ENCODE assay signal across 18 mouse cellular contexts in genomic region chr11:55265647-55266046, GRCm38 (mm10).
DNase-seq lines count a peak whose midpoint lies in the region; ATAC-seq and TF ChIP-seq lines count a peak whose summit lies in the region.
"Had no signal": no experiment of that assay in that cellular context is flagged by ENCODE, and none has a peak within 500 bp of the region (broad histone marks: within the 10 kb centered on the region; RNA-seq: fewer than 3 reads in every experiment).

No protein-coding gene starts in this region.

- TF ChIP-seq CTCF in midbrain, postnatal 0 days (IDR thresholded peaks at IDR 0.05) = no peak
- no peak for TF ChIP-seq CTCF in gastrocnemius, adult 2 months (IDR thresholded peaks at IDR 0.05)

- ATAC-seq in heart, embryonic 16.5 days (replicated peaks; ENCODE audit: extremely low read depth, insufficient read depth, low FRiP score) = 0 out of 2 replicates have a peak, but pooled peaks have one; percentile 28
- no peak for ATAC-seq in midbrain, postnatal 0 days (ENCODE audit: low FRiP score)
- ATAC-seq in midbrain, embryonic 16.5 days = no peak
- ATAC-seq: activated CD4-positive, CD25-positive, alpha-beta regulatory T cell, adult 4 months; intestine, embryonic 16.5 days had no signal

- intact Hi-C loops in gastrocnemius, adult 2 months (cut with DNase I) = no loop called here

- no peaks in the 10 kb centered on the region for H3K9me3 ChIP-seq in heart, embryonic 16.5 days (replicated peaks; ENCODE audit: control insufficient read depth, low read length)
- no peaks in the 10 kb centered on the region for H3K9me3 ChIP-seq in heart, embryonic 10.5 days
- H3K9me3 ChIP-seq in midbrain, postnatal 0 days (ENCODE audit: low read length) = no peaks in the 10 kb centered on the region
- H3K9me3 ChIP-seq in midbrain, embryonic 16.5 days (replicated peaks; ENCODE audit: control insufficient read depth, low read length, poor library complexity, severe bottlenecking) = no peaks in the 10 kb centered on the region
- H3K9me3 ChIP-seq: liver, embryonic 13.5 days; midbrain, embryonic 10.5 days; neural tube, embryonic 15.5 days had no signal

- no peaks in the 10 kb centered on the region for H3K36me3 ChIP-seq in heart, embryonic 16.5 days (ENCODE audit: control insufficient read depth, insufficient read depth)
- no peaks in the 10 kb centered on the region for H3K36me3 ChIP-seq in heart, embryonic 10.5 days
- H3K36me3 ChIP-seq in midbrain, postnatal 0 days (ENCODE audit: insufficient read depth, low read length) = no peaks in the 10 kb centered on the region
- H3K36me3 ChIP-seq in midbrain, embryonic 16.5 days (ENCODE audit: control insufficient read depth, insufficient read depth, low read length) = no peaks in the 10 kb centered on the region
- H3K36me3 ChIP-seq: liver, embryonic 13.5 days; midbrain, embryonic 10.5 days; neural tube, embryonic 15.5 days had no signal

- DNase-seq in cerebellum, postnatal 10 days = peak; percentile 73 to 78
- no peak for DNase-seq in cerebellum, adult 11 months
- DNase-seq in heart, embryonic 10.5 days (ENCODE audit: low spot score) = no peak
- peak; percentile 19 for DNase-seq in midbrain, postnatal 0 days (ENCODE audit: low spot score)
- no peak for DNase-seq in gastrocnemius, adult 2 months
- DNase-seq: adrenal gland, postnatal 25 days; liver, embryonic 13.5 days; lung, postnatal 10 days; retina, postnatal 1 day; thymus, postnatal 36 days had no signal

- H3K4me1 ChIP-seq in heart, embryonic 16.5 days (ENCODE audit: control insufficient read depth, insufficient read depth, low read length) = no peaks in the 10 kb centered on the region
- no peaks in the 10 kb centered on the region for H3K4me1 ChIP-seq in heart, embryonic 10.5 days
- H3K4me1 ChIP-seq in midbrain, postnatal 0 days (ENCODE audit: insufficient read depth, low read length) = no peaks in the 10 kb centered on the region
- H3K4me1 ChIP-seq in midbrain, embryonic 16.5 days (ENCODE audit: control insufficient read depth, insufficient read depth, low read length) = no peaks in the 10 kb centered on the region
- H3K4me1 ChIP-seq: liver, embryonic 13.5 days; midbrain, embryonic 10.5 days; neural tube, embryonic 15.5 days had no signal

- no peak overlapping the region for H3K9ac ChIP-seq in heart, embryonic 16.5 days (ENCODE audit: low read length)
- no peak overlapping the region for H3K9ac ChIP-seq in midbrain, postnatal 0 days (replicated peaks; ENCODE audit: low read length, poor library complexity, severe bottlenecking)
- no peak overlapping the region for H3K9ac ChIP-seq in midbrain, embryonic 16.5 days (ENCODE audit: low read depth, low read length)
- H3K9ac ChIP-seq: liver, embryonic 13.5 days; neural tube, embryonic 15.5 days had no signal

- H3K4me2 ChIP-seq in heart, embryonic 16.5 days (ENCODE audit: low read depth, low read length) = no peak overlapping the region
- no peak overlapping the region for H3K4me2 ChIP-seq in midbrain, postnatal 0 days (ENCODE audit: low read depth, low read length, poor library complexity, severe bottlenecking)
- H3K4me2 ChIP-seq in midbrain, embryonic 16.5 days (ENCODE audit: low read length) = no peak overlapping the region
- H3K4me2 ChIP-seq: liver, embryonic 13.5 days; neural tube, embryonic 15.5 days had no signal

- no peak overlapping the region for H3K27ac ChIP-seq in heart, embryonic 16.5 days (ENCODE audit: low read length)
- no peak overlapping the region for H3K27ac ChIP-seq in heart, embryonic 10.5 days
- no peak overlapping the region for H3K27ac ChIP-seq in midbrain, postnatal 0 days (ENCODE audit: low read depth, low read length)
- H3K27ac ChIP-seq in midbrain, embryonic 16.5 days (ENCODE audit: low read length) = no peak overlapping the region
- H3K27ac ChIP-seq in gastrocnemius, adult 2 months = no peak overlapping the region
- H3K27ac ChIP-seq: liver, embryonic 13.5 days; midbrain, embryonic 10.5 days; neural tube, embryonic 15.5 days; stomach, postnatal 0 days had no signal

- 62% methylated on average over 2 of the region's 2 CpGs for WGBS in heart, embryonic 16.5 days
- 39% methylated on average over 2 of the region's 2 CpGs for WGBS in heart, embryonic 10.5 days
- WGBS in midbrain, postnatal 0 days = 30% methylated on average over 2 of the region's 2 CpGs
- WGBS in midbrain, embryonic 16.5 days = 58% methylated on average over 2 of the region's 2 CpGs

- H3K27me3 ChIP-seq in heart, embryonic 16.5 days (ENCODE audit: control insufficient read depth, insufficient read depth, low read length) = no peaks in the 10 kb centered on the region
- H3K27me3 ChIP-seq in heart, embryonic 10.5 days (ENCODE audit: insufficient read depth, poor library complexity, severe bottlenecking) = no peaks in the 10 kb centered on the region
- no peaks in the 10 kb centered on the region for H3K27me3 ChIP-seq in midbrain, postnatal 0 days (ENCODE audit: insufficient read depth, low read length)
- no peaks in the 10 kb centered on the region for H3K27me3 ChIP-seq in midbrain, embryonic 16.5 days (ENCODE audit: control insufficient read depth, insufficient read depth, low read depth, low read length)
- H3K27me3 ChIP-seq: neural tube, embryonic 15.5 days had no signal

- H3K4me3 ChIP-seq in heart, embryonic 16.5 days (ENCODE audit: low read length) = no peak overlapping the region
- H3K4me3 ChIP-seq in heart, embryonic 10.5 days = no peak overlapping the region
- H3K4me3 ChIP-seq in midbrain, postnatal 0 days (ENCODE audit: low read depth, low read length) = no peak overlapping the region
- no peak overlapping the region for H3K4me3 ChIP-seq in midbrain, embryonic 16.5 days (ENCODE audit: low read depth, low read length)
- H3K4me3 ChIP-seq in gastrocnemius, adult 2 months = no peak overlapping the region
- H3K4me3 ChIP-seq: erythroblast, embryonic 14.5 days; liver, embryonic 13.5 days; midbrain, embryonic 10.5 days; neural tube, embryonic 15.5 days had no signal

Comparison
In these comparisons a context has a peak if more than half of its experiments do, and no peak if none do; other contexts are left out.
1. DNase-seq: peak in cerebellum, postnatal 10 days (2 of 2) and midbrain, postnatal 0 days (single experiment); none in cerebellum, adult 11 months (single experiment), heart, embryonic 10.5 days (single experiment) and gastrocnemius, adult 2 months (single experiment).